Mouse (Mus musculus) kidney, adult 2 months (tissue): ENCODE measurements at regions not wholly inside any gene's neighbourhood (a gene's known extent, or its start where the extent isn't known, plus 50 kb on each side); places are given as distances from the start of the nearest gene placed in this dataset.

ENCODE experiments used
- DNase-seq: peaks from one replicate; pipeline ENCODE4 v3.0.0; 2021
- H3K27ac ChIP-seq: fragments of 200-500 bp; 2 replicates; pipeline ENCODE4 v1.5.1; 2012; ENCODE audit warnings: low read depth, low read length, control low read depth, inconsistent platforms; ENCODE audit not compliant: insufficient read depth
- H3K27me3 ChIP-seq: fragments of 200-500 bp; replicated peaks from 2 replicates; pipeline ENCODE4 v1.6.1; 2012; ENCODE audit warnings: mild to moderate bottlenecking, moderate library complexity, low read length, inconsistent platforms; ENCODE audit not compliant: control insufficient read depth, insufficient read depth
- H3K36me3 ChIP-seq: fragments of 200-500 bp; 2 replicates; pipeline ENCODE4 v1.6.1; 2012; ENCODE audit warnings: mild to moderate bottlenecking, moderate library complexity, low read length, inconsistent platforms; ENCODE audit not compliant: control insufficient read depth, insufficient read depth
- H3K4me1 ChIP-seq: fragments of 200-500 bp; 2 replicates; pipeline ENCODE4 v1.6.1; 2011; ENCODE audit warnings: low read length; ENCODE audit not compliant: control insufficient read depth, insufficient read depth
- H3K4me3 ChIP-seq: fragments of 200-500 bp; 2 replicates; pipeline ENCODE4 v1.5.1; 2011; ENCODE audit warnings: mild to moderate bottlenecking, low read depth, low read length, control low read depth; ENCODE audit not compliant: insufficient read depth
- CTCF ChIP-seq: fragments of 200-500 bp; conservative IDR thresholded peaks from 2 replicates; pipeline ENCODE4 v1.5.1; 2011; ENCODE audit warnings: low read depth, mild to moderate bottlenecking, control low read depth, low read length, moderate library complexity, mixed read lengths; ENCODE audit not compliant: insufficient read depth, insufficient read length
- POLR2A ChIP-seq: fragments of 200-500 bp; IDR thresholded peaks from one replicate; pipeline ENCODE4 v1.6.1; 2011; ENCODE audit warnings: low read depth, low read length, control low read depth
- WGBS: fragments of 180-500 bp; shearing (Covaris S2); methylation state at CpG from one replicate; pipeline ENCODE4 v1.1.7; 2018; 5-methylcytosine and 5-hydroxymethylcytosine counted together

- Histone ChIP-seq H3K27ac (no peak overlapping the region), H3K27me3 (no peaks in the 10 kb centered on the region), H3K36me3 (no peaks in the 10 kb centered on the region), H3K4me3 (no peak overlapping the region), H3K4me1 (no peaks in the 10 kb centered on the region)
- TF ChIP-seq POLR2A, result no peak
- no peak for TF ChIP-seq CTCF
- WGBS, result 58% methylated on average over 6 of the region's 6 CpGs
- DNase-seq, result no peak
Observed at GRCm38 (mm10) chr19:36178828-36179251, 58.9 kb upstream of the Ankrd1 start.

- H3K27me3 ChIP-seq, result no peaks in the 10 kb centered on the region
- TF ChIP-seq POLR2A (no peak), CTCF (no peak)
- H3K36me3 ChIP-seq, result no peaks in the 10 kb centered on the region
- no peak for DNase-seq
- no peak overlapping the region for H3K27ac ChIP-seq
- WGBS, result 84% methylated on average over 7 of the region's 7 CpGs
- no peaks in the 10 kb centered on the region for H3K4me1 ChIP-seq
- no peak overlapping the region for H3K4me3 ChIP-seq
Observed at GRCm38 (mm10) chr19:36180329-36180728, 60.4 kb upstream of the Ankrd1 start.

- peak; percentile 45 for DNase-seq
Observed at GRCm38 (mm10) chr19:36181535-36181934, 61.6 kb upstream of the Ankrd1 start.

GRCm38 (mm10) chr19:36183127-36183526 lies 63.2 kb upstream of the Ankrd1 start:
- no peaks in the 10 kb centered on the region for H3K36me3 ChIP-seq
- no peak overlapping the region for H3K27ac ChIP-seq
- no peaks in the 10 kb centered on the region for H3K4me1 ChIP-seq
- 3% methylated on average over 2 of the region's 2 CpGs for WGBS
- peak; percentile 80 for DNase-seq
- H3K27me3 ChIP-seq, result no peaks in the 10 kb centered on the region
- TF ChIP-seq CTCF, result peak; percentile 85
- TF ChIP-seq POLR2A, result no peak
- no peak overlapping the region for H3K4me3 ChIP-seq

More at GRCm38 (mm10) chr19:36181535-36181934, 61.6 kb upstream of the Ankrd1 start:
- H3K36me3 ChIP-seq, result no peaks in the 10 kb centered on the region
- no peak for TF ChIP-seq CTCF
- no peak for TF ChIP-seq POLR2A
- H3K4me1 ChIP-seq, result no peaks in the 10 kb centered on the region
- H3K4me3 ChIP-seq, result no peak overlapping the region
- 36% methylated on average over 2 of the region's 2 CpGs for WGBS
- H3K27ac ChIP-seq, result no peak overlapping the region
- H3K27me3 ChIP-seq, result no peaks in the 10 kb centered on the region

- Histone ChIP-seq H3K27me3 (no peaks in the 10 kb centered on the region), H3K4me1 (no peaks in the 10 kb centered on the region), H3K27ac (no peak overlapping the region), H3K36me3 (no peaks in the 10 kb centered on the region), H3K4me3 (no peak overlapping the region)
- DNase-seq, result no peak
- WGBS, result 85% methylated on average over 5 of the region's 5 CpGs
- no peak for TF ChIP-seq POLR2A
- no peak for TF ChIP-seq CTCF
Observed at GRCm38 (mm10) chr19:36189662-36190061, 69.8 kb upstream of the Ankrd1 start.

- no peak for TF ChIP-seq POLR2A
- no peak for TF ChIP-seq CTCF
- Histone ChIP-seq H3K4me1 (no peaks in the 10 kb centered on the region), H3K4me3 (no peak overlapping the region), H3K27ac (no peak overlapping the region), H3K27me3 (no peaks in the 10 kb centered on the region), H3K36me3 (no peaks in the 10 kb centered on the region)
- WGBS, result 90% methylated on average over 7 of the region's 7 CpGs
- DNase-seq, result no peak
Observed at GRCm38 (mm10) chr19:36191641-36192040, 71.7 kb upstream of the Ankrd1 start.

GRCm38 (mm10) chr19:36204269-36204668 lies 84.4 kb upstream of the Ankrd1 start:
- H3K4me1 ChIP-seq, result no peaks in the 10 kb centered on the region
- 92% methylated on average over 2 of the region's 2 CpGs for WGBS
- no peak overlapping the region for H3K27ac ChIP-seq
- no peaks in the 10 kb centered on the region for H3K27me3 ChIP-seq
- no peak for DNase-seq
- H3K4me3 ChIP-seq, result no peak overlapping the region
- no peaks in the 10 kb centered on the region for H3K36me3 ChIP-seq
- TF ChIP-seq POLR2A (no peak), CTCF (no peak)
